In genomic region chr6:25663942-25664341, GRCm38 (mm10) we compare ENCODE assay signal across 22 mouse cellular contexts. TPM values are rescaled to one million over a fixed set of nuclear protein-coding genes. Genes with fewer than 3 reads are reported as not detected.
DNase-seq lines count a peak whose midpoint lies in the region; ATAC-seq and TF ChIP-seq lines count a peak whose summit lies in the region.
"Had no signal": no experiment of that assay in that cellular context is flagged by ENCODE, and none has a peak within 500 bp of the region (broad histone marks: within the 10 kb centered on the region; RNA-seq: fewer than 3 reads in every experiment).

No protein-coding gene starts in this region.

- no peak for TF ChIP-seq CTCF in G1E (IDR thresholded peaks at IDR 0.05; ENCODE audit: low read depth, low read length)

- WGBS in liver, embryonic 12.5 days (ENCODE audit: insufficient replicate concordance) = 48% methylated on average over 2 of the region's 2 CpGs
- 45% methylated on average over 2 of the region's 2 CpGs for WGBS in liver, embryonic 16.5 days (ENCODE audit: insufficient replicate concordance)
- WGBS in forebrain, embryonic 16.5 days = 87% methylated on average over 2 of the region's 2 CpGs

- H3K27me3 ChIP-seq in G1E (ENCODE audit: insufficient read depth, low read length) = 0 out of 2 replicates have a peak, but pooled peaks cover 2% of the 10 kb centered on the region
- H3K27me3 ChIP-seq in liver, embryonic 12.5 days (replicated peaks) = no peaks in the 10 kb centered on the region
- no peaks in the 10 kb centered on the region for H3K27me3 ChIP-seq in liver, embryonic 16.5 days (ENCODE audit: control insufficient read depth, insufficient read depth, low read depth, low read length)
- no peaks in the 10 kb centered on the region for H3K27me3 ChIP-seq in forebrain, embryonic 16.5 days (replicated peaks; ENCODE audit: control insufficient read depth, insufficient read depth, low read length)
- H3K27me3 ChIP-seq: embryonic facial prominence, embryonic 13.5 days; heart, embryonic 15.5 days had no signal

- H3K4me2 ChIP-seq in liver, embryonic 12.5 days = no peak overlapping the region
- H3K4me2 ChIP-seq in liver, embryonic 16.5 days (ENCODE audit: low read depth, low read length) = no peak overlapping the region
- H3K4me2 ChIP-seq in forebrain, embryonic 16.5 days (ENCODE audit: low read length) = no peak overlapping the region
- H3K4me2 ChIP-seq: embryonic facial prominence, embryonic 13.5 days; heart, embryonic 11.5 days; heart, embryonic 15.5 days; hindbrain, embryonic 14.5 days had no signal

- DNase-seq in G1E (ENCODE audit: low spot score) = no peak
- peak; percentile 3 for DNase-seq in c-Kit-positive CD71-positive TER-119-negative erythroid progenitor cells, embryonic 14.5 days (ENCODE audit: low read depth)
- DNase-seq in thymus, postnatal 14 days = no peak
- no peak for DNase-seq in gastrocnemius, postnatal 10 days
- DNase-seq: adrenal gland, adult 2 months; adrenal gland, postnatal 25 days; cerebellum, adult 18-20 months; cerebellum, adult 9-11 months; cerebellum, postnatal 36 days; heart, adult 18-20 months; heart, postnatal 14 days had no signal

- no peaks in the 10 kb centered on the region for H3K9me3 ChIP-seq in G1E (replicated peaks)
- no peaks in the 10 kb centered on the region for H3K9me3 ChIP-seq in liver, embryonic 12.5 days (replicated peaks)
- no peaks in the 10 kb centered on the region for H3K9me3 ChIP-seq in liver, embryonic 16.5 days (replicated peaks; ENCODE audit: control insufficient read depth, low read length)
- H3K9me3 ChIP-seq in forebrain, embryonic 16.5 days (ENCODE audit: control insufficient read depth, low read length) = no peaks in the 10 kb centered on the region
- H3K9me3 ChIP-seq: embryonic facial prominence, embryonic 13.5 days; forebrain, embryonic 10.5 days; heart, embryonic 15.5 days; hindbrain, embryonic 10.5 days had no signal

- H3K9ac ChIP-seq in liver, embryonic 12.5 days = no peak overlapping the region
- H3K9ac ChIP-seq in liver, embryonic 16.5 days (ENCODE audit: low read depth, low read length) = no peak overlapping the region
- no peak overlapping the region for H3K9ac ChIP-seq in forebrain, embryonic 16.5 days (replicated peaks; ENCODE audit: low read depth, low read length)
- H3K9ac ChIP-seq: embryonic facial prominence, embryonic 13.5 days; heart, embryonic 15.5 days; hindbrain, embryonic 14.5 days had no signal

- no peaks in the 10 kb centered on the region for H3K4me1 ChIP-seq in G1E (ENCODE audit: insufficient read depth, low read depth, low read length)
- H3K4me1 ChIP-seq in liver, embryonic 12.5 days = no peaks in the 10 kb centered on the region
- no peaks in the 10 kb centered on the region for H3K4me1 ChIP-seq in liver, embryonic 16.5 days (ENCODE audit: control insufficient read depth, low read depth, low read length)
- H3K4me1 ChIP-seq in forebrain, embryonic 16.5 days (replicated peaks; ENCODE audit: control insufficient read depth, insufficient read depth, low read length) = no peaks in the 10 kb centered on the region
- H3K4me1 ChIP-seq: embryonic facial prominence, embryonic 13.5 days; heart, embryonic 15.5 days had no signal

- no peak overlapping the region for H3K4me3 ChIP-seq in G1E (ENCODE audit: low read depth, low read length)
- H3K4me3 ChIP-seq in liver, embryonic 12.5 days = no peak overlapping the region
- H3K4me3 ChIP-seq in liver, embryonic 16.5 days (ENCODE audit: low read depth, low read length) = no peak overlapping the region
- no peak overlapping the region for H3K4me3 ChIP-seq in forebrain, embryonic 16.5 days (replicated peaks; ENCODE audit: low read length)
- H3K4me3 ChIP-seq: embryonic facial prominence, embryonic 13.5 days; forebrain, embryonic 10.5 days; heart, embryonic 15.5 days; hindbrain, embryonic 10.5 days had no signal

- no peak overlapping the region for H3K27ac ChIP-seq in liver, embryonic 12.5 days
- no peak overlapping the region for H3K27ac ChIP-seq in liver, embryonic 16.5 days (ENCODE audit: low read length)
- H3K27ac ChIP-seq in forebrain, embryonic 16.5 days (ENCODE audit: low read length) = no peak overlapping the region
- H3K27ac ChIP-seq: embryonic facial prominence, embryonic 13.5 days; forebrain, embryonic 10.5 days; heart, embryonic 15.5 days; hindbrain, embryonic 10.5 days; hindbrain, embryonic 14.5 days had no signal

- no peaks in the 10 kb centered on the region for H3K36me3 ChIP-seq in G1E (replicated peaks)
- no peaks in the 10 kb centered on the region for H3K36me3 ChIP-seq in liver, embryonic 12.5 days
- no peaks in the 10 kb centered on the region for H3K36me3 ChIP-seq in liver, embryonic 16.5 days (ENCODE audit: control insufficient read depth, insufficient read depth)
- H3K36me3 ChIP-seq in forebrain, embryonic 16.5 days (ENCODE audit: control insufficient read depth, insufficient read depth) = no peaks in the 10 kb centered on the region
- H3K36me3 ChIP-seq: embryonic facial prominence, embryonic 13.5 days; forebrain, embryonic 10.5 days; heart, embryonic 15.5 days; hindbrain, embryonic 10.5 days had no signal

- ATAC-seq in G1E (ENCODE audit: extremely low read depth, insufficient number of reproducible peaks, low FRiP score, poor library complexity, severe bottlenecking) = peak; percentile 28; the same call in 1 of the 2 replicates
- ATAC-seq in liver, embryonic 12.5 days = peak; percentile 86
- peak; percentile 97 for ATAC-seq in liver, embryonic 16.5 days (ENCODE audit: low read depth)
- ATAC-seq in forebrain, embryonic 16.5 days = no peak
- ATAC-seq: forebrain, embryonic 14.5 days had no signal

RNA-seq across cellular contexts. Expression of gene Gpr37, which starts 26.6 kb away (rescaled TPM):
- total RNA-seq in G1E (2014; fragmentation: Nextera tagmentation) (not detected in 2 replicates), G1E (2017) (0.05 and 0.06 TPM in 2 replicates)
- not detected in 2 replicates for polyA plus RNA-seq in G1E (2012)
- 0.07 and 0.08 TPM in 2 replicates for polyA plus RNA-seq in liver, embryonic 12.5 days (2016; fragmentation: Nextera tagmentation; extraction: Ambion mirVana)
- 0.09 and 0.17 TPM in 2 replicates for polyA plus RNA-seq in liver, embryonic 16.5 days (2015; fragmentation: Nextera tagmentation; extraction: Ambion mirVana)
- under 1 TPM; 0.28 to 0.41 TPM for total RNA-seq in gastrocnemius, postnatal 10 days (2021)
- polyA plus RNA-seq in forebrain, embryonic 16.5 days (2015; fragmentation: Nextera tagmentation; extraction: Ambion mirVana) = 2.9 and 3.0 TPM in 2 replicates
- total RNA-seq: gastrocnemius, adult 8-10 months; heart, adult 18-20 months had no signal
